Mouse (Mus musculus): ENCODE measurements around the gene Clrn2. TPM values are rescaled to one million over a fixed set of nuclear protein-coding genes. Genes with fewer than 3 reads are reported as not detected.
"Not testable (repeated sequence)": the region's sequence is repeated elsewhere in the genome, so short reads cannot be mapped to it uniquely, and the experiment has no call there.

Clrn2 gene
- polyA plus RNA-seq (2014; fragmentation: Nextera tagmentation; extraction: Ambion mirVana) = not detected in 2 replicates

DNA sequence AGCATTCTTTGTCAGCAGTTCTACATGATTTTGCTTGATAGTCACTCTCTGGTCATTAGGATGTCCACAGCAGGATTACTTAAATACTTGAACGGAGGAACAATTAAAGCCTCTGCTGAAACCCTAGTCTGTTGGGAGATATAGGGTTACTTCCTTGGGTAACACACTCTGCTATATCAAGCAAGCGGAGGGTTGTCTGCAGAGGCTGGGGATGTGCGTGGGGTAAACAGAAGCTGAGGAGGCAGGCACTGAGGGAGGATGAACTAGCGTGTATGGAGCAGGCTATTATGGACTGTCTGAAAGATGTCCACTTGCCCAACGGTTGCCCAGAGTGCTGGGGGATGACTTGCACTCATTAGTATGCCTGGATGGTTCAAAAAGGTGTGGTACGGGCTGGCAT is at the start of gene Clrn2:
Gene Clrn2 (plus strand): TSS at position 301 of the 400 bp plus-strand sequence.
- no peak within 1 kb of the TSS for H3K4me3 ChIP-seq (ENCODE audit: low read depth, low read length)
- ATAC-seq (replicated peaks; ENCODE audit: insufficient number of reproducible peaks, low FRiP score, low TSS enrichment) = no peak
- 71% methylated on average over 6 of the region's 6 CpGs for WGBS (ENCODE audit: insufficient replicate concordance)
- H3K4me2 ChIP-seq = no peak within 1 kb of the TSS
- no peaks in the 10 kb centered on the region for H3K36me3 ChIP-seq (ENCODE audit: control insufficient read depth, insufficient read depth, low read length)
- no peaks in the 10 kb centered on the region for H3K9me3 ChIP-seq (replicated peaks; ENCODE audit: control insufficient read depth, low read length)
- no peak within 1 kb of the TSS for H3K27ac ChIP-seq (ENCODE audit: low read depth, low read length)
- no peaks in the 10 kb centered on the region for H3K27me3 ChIP-seq (ENCODE audit: control insufficient read depth, insufficient read depth, low read length)
- H3K4me1 ChIP-seq (ENCODE audit: control insufficient read depth, insufficient read depth, low read length) = peaks cover 8% of the 10 kb centered on the region
- H3K9ac ChIP-seq (ENCODE audit: low read depth, low read length) = no peak within 1 kb of the TSS

DNA sequence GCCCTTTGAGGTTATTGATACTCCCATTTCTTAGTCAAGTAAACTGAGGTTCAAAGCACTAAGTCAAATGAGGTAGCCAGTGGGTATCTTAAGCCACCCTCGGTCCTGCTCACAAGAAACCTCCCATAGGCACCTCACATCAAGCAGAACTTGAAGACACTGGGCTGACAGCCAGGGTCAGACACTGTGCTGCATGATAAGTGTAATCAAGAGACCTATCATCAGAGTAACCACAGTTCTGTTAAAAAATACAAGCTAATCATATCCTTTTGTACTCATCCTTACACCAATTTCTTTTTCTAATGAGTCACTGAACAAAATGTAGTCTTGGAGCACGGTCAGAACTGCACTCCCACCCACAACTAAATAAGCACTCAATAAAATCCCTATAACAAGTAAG is 47.4 kb upstream of the Clrn2 start:
- H3K27me3 ChIP-seq (ENCODE audit: control insufficient read depth, insufficient read depth, low read length) = no peaks in the 10 kb centered on the region
- ATAC-seq (replicated peaks; ENCODE audit: insufficient number of reproducible peaks, low FRiP score, low TSS enrichment) = no peak
- no peaks in the 10 kb centered on the region for H3K4me1 ChIP-seq (ENCODE audit: control insufficient read depth, insufficient read depth, low read length)
- no peaks in the 10 kb centered on the region for H3K9me3 ChIP-seq (replicated peaks; ENCODE audit: control insufficient read depth, low read length)
- no peak overlapping the region for H3K4me2 ChIP-seq
- no peak overlapping the region for H3K27ac ChIP-seq (ENCODE audit: low read depth, low read length)
- no peak overlapping the region for H3K9ac ChIP-seq (ENCODE audit: low read depth, low read length)
- no peaks in the 10 kb centered on the region for H3K36me3 ChIP-seq (ENCODE audit: control insufficient read depth, insufficient read depth, low read length)
- WGBS (ENCODE audit: insufficient replicate concordance) = 56% methylated on average over 2 of the region's 2 CpGs
- no peak overlapping the region for H3K4me3 ChIP-seq (ENCODE audit: low read depth, low read length)

DNA sequence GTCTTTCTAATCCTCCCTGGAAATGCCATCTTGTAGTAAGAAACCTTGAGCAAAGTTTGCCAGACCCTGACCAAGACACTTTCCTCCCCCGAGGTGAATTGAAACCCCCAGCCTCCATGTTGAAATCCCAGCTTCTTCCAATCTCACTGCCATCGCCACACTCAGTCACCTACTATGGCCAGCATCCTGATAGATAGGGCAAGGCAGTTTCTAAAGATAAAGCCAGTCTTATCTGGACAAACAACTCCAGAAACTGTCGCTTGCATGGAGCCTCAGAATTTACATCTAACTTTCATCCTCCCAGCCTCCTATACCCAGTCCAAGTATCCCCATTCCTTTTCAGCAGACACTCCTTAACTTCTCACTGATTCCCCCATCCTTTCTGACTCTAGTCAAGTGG is 37.1 kb upstream of the Clrn2 start:
- WGBS (ENCODE audit: insufficient replicate concordance) = 78% methylated on average over 3 of the region's 3 CpGs
- Histone ChIP-seq H3K4me1 (ENCODE audit: control insufficient read depth, insufficient read depth, low read length) (no peaks in the 10 kb centered on the region), H3K27me3 (ENCODE audit: control insufficient read depth, insufficient read depth, low read length) (no peaks in the 10 kb centered on the region), H3K4me2 (no peak overlapping the region), H3K36me3 (ENCODE audit: control insufficient read depth, insufficient read depth, low read length) (no peaks in the 10 kb centered on the region), H3K27ac (ENCODE audit: low read depth, low read length) (no peak overlapping the region), H3K4me3 (ENCODE audit: low read depth, low read length) (no peak overlapping the region), H3K9ac (ENCODE audit: low read depth, low read length) (no peak overlapping the region), H3K9me3 (replicated peaks; ENCODE audit: control insufficient read depth, low read length) (no peaks in the 10 kb centered on the region)
- no peak for ATAC-seq (replicated peaks; ENCODE audit: insufficient number of reproducible peaks, low FRiP score, low TSS enrichment)

DNA sequence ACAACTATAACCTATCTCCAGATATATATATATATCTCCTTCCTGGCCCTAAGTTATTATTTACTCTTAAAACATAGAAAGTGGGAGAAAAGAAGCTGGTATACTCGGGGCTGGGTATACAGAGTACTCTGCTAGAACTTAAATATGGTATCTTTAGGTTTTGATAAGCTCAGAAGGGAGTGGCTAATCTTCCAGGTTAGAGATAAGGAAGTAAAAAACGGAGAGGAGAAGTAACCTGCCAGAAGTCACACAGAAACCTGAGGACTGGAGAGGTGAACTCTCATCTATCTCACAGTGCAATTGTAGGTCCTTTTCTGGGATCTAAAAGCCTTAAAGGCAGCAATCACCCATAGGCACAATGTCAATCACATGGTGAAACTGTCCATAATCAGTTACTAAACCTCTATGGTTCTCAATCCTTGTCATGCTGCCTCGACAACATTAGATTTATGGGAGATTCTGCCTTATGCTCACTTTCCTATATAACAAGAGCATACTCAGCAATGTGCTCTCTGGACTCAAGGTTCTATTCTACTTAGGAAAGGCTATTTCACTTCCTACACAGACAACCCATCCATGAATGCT is 35.6 kb upstream of the Clrn2 start:
- 56% methylated on average over 3 of the region's 3 CpGs for WGBS (ENCODE audit: insufficient replicate concordance)
- Histone ChIP-seq H3K4me3 (ENCODE audit: low read depth, low read length) (no peak overlapping the region), H3K4me1 (ENCODE audit: control insufficient read depth, insufficient read depth, low read length) (no peaks in the 10 kb centered on the region), H3K27ac (ENCODE audit: low read depth, low read length) (no peak overlapping the region), H3K27me3 (ENCODE audit: control insufficient read depth, insufficient read depth, low read length) (no peaks in the 10 kb centered on the region), H3K36me3 (ENCODE audit: control insufficient read depth, insufficient read depth, low read length) (no peaks in the 10 kb centered on the region), H3K9me3 (replicated peaks; ENCODE audit: control insufficient read depth, low read length) (no peaks in the 10 kb centered on the region), H3K4me2 (no peak overlapping the region), H3K9ac (ENCODE audit: low read depth, low read length) (no peak overlapping the region)
- no peak for ATAC-seq (replicated peaks; ENCODE audit: insufficient number of reproducible peaks, low FRiP score, low TSS enrichment)

DNA sequence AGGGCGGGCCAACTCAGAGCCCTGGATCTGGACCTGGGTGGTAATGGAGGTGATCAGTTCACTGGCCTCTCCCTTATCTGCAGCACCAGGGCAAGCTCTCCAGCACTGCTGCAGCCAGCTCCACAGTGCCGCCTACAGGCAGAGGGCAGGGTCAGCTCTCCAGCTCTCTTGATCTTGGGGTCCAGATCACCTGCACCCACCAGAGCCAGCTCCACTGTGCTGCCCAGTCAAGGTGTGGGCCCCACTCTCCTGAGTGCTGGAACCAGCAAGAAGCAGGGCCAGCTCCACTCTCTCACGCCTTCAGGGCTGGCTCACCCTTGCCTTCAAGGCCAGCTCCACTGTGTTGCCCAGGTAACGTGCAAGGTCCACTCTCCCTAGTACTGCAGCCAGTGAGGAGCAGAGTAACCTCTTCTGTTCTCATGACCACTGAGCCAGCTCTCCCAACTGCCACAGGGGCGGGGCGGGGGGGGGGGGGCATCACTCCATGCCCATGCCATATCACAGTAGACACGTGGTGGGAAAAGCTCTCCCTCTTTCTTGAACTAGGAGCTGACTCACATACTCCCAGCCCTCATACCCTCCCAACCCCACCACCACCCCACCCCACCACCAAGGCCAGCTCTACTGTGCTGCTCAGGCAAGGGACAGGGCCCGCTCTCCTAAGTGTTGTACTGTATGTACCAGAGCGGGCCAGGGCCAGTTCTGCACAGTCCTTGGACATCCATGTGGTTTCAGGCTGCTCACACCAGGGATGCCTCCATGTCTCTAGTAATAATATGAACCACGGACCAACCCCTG is 33.5 kb upstream of the Clrn2 start:
- Histone ChIP-seq H3K9ac (ENCODE audit: low read depth, low read length) (no peak overlapping the region), H3K27me3 (ENCODE audit: control insufficient read depth, insufficient read depth, low read length) (no peaks in the 10 kb centered on the region), H3K9me3 (replicated peaks; ENCODE audit: control insufficient read depth, low read length) (no peaks in the 10 kb centered on the region), H3K27ac (ENCODE audit: low read depth, low read length) (no peak overlapping the region), H3K4me3 (ENCODE audit: low read depth, low read length) (no peak overlapping the region), H3K4me2 (no peak overlapping the region), H3K36me3 (ENCODE audit: control insufficient read depth, insufficient read depth, low read length) (no peaks in the 10 kb centered on the region), H3K4me1 (ENCODE audit: control insufficient read depth, insufficient read depth, low read length) (no peaks in the 10 kb centered on the region)
- 71% methylated on average over 10 of the region's 10 CpGs for WGBS (ENCODE audit: insufficient replicate concordance)
- no peak for ATAC-seq (replicated peaks; ENCODE audit: insufficient number of reproducible peaks, low FRiP score, low TSS enrichment)

DNA sequence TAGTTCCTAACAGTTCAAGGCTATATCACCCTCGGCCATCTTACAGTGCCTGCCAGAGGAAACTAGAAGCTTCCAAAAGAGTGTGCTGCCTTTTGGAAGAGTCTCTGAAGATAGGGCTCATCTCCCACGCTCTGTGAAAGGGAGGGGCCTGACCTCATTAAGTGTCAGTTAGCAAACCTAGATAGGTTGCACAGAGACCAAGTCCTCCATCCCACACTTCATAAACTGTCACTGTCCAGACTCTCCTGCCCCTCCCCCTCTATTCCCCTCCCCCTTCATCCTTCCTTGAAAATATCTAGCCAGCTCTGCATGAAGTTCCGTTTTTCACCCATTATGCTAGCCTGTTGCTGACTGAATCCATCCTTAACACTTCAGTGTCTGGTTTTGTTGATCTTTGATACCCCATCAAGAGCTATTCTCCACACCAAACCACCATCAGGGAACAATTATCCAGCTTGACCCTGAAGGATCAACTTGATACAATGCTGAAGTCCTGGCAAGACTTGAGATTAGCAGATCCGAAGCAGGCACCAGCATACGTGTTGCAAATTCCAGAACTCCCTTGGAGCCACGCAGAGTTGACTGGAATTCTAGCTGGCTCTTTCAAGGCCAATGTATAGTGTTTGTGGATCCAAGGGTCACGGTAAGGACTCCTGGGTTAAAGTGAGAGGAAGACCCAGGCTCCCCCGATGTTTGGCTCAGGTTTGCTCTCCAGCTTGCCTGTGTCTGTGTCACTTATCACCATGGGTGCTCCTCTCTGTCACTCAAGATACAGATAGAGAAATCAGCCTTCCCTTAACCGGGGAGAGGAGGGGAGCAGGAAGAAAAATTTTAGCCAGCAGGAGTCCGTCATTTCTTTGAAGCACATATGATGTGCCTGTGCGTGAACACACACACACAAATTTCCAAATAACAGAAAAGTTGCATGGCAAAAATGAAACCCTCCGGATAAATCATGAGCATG is 31.4 kb upstream of the Clrn2 start:
- Histone ChIP-seq H3K4me1 (ENCODE audit: control insufficient read depth, insufficient read depth, low read length) (no peaks in the 10 kb centered on the region), H3K4me3 (ENCODE audit: low read depth, low read length) (no peak overlapping the region), H3K36me3 (ENCODE audit: control insufficient read depth, insufficient read depth, low read length) (no peaks in the 10 kb centered on the region), H3K9ac (ENCODE audit: low read depth, low read length) (no peak overlapping the region), H3K27me3 (ENCODE audit: control insufficient read depth, insufficient read depth, low read length) (no peaks in the 10 kb centered on the region), H3K9me3 (replicated peaks; ENCODE audit: control insufficient read depth, low read length) (no peaks in the 10 kb centered on the region), H3K27ac (ENCODE audit: low read depth, low read length) (no peak overlapping the region), H3K4me2 (no peak overlapping the region)
- WGBS (ENCODE audit: insufficient replicate concordance) = 44% methylated on average over 12 of the region's 12 CpGs
- ATAC-seq (replicated peaks; ENCODE audit: insufficient number of reproducible peaks, low FRiP score, low TSS enrichment) = no peak

DNA sequence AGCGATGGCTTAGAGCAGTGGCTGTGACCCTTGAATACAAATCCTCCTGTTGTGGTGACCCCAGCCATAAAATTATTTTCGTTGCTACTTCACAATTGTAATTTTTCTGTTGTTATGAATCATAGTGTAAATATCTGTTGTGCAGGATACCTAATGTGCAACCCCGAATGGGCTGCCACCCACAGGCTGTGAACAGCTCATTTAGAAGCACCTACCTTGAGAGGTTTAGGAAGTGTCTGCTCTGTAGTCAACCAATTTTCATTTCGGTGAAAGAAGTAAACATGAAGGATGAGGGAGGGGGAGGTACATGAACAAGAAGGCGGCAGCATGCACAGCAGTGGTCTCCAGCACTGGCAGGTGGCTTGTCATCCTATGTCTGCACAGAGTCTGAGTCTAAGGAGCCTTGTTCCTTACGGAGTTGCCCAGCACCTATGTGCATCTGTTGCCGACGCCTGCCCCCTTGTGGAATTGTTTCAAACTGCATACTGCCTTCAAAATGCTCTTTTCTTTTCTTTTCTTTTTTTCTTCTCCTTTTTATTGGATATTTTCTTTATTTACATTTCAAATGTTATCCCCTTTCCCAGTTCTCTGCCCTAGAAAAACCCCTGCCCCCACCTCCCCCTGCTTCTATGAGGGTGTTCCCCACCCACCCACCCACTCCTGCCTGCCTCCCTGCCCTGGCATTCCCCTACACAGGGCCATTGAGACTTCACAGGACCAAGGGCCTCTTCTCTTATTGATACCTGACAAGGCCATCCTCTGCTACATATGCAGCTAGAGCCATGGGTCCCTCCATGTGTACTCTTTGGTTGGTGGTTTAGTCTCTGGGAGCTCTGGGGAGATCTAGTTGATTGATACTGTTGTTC is 29.3 kb upstream of the Clrn2 start:
- H3K27me3 ChIP-seq (ENCODE audit: control insufficient read depth, insufficient read depth, low read length) = no peaks in the 10 kb centered on the region
- no peak for ATAC-seq (replicated peaks; ENCODE audit: insufficient number of reproducible peaks, low FRiP score, low TSS enrichment)
- H3K4me3 ChIP-seq (ENCODE audit: low read depth, low read length) = no peak overlapping the region
- H3K27ac ChIP-seq (ENCODE audit: low read depth, low read length) = no peak overlapping the region
- no peak overlapping the region for H3K4me2 ChIP-seq
- H3K4me1 ChIP-seq (ENCODE audit: control insufficient read depth, insufficient read depth, low read length) = no peaks in the 10 kb centered on the region
- no peak overlapping the region for H3K9ac ChIP-seq (ENCODE audit: low read depth, low read length)
- H3K9me3 ChIP-seq (replicated peaks; ENCODE audit: control insufficient read depth, low read length) = no peaks in the 10 kb centered on the region
- WGBS (ENCODE audit: insufficient replicate concordance) = 43% methylated on average over 8 of the region's 8 CpGs
- no peaks in the 10 kb centered on the region for H3K36me3 ChIP-seq (ENCODE audit: control insufficient read depth, insufficient read depth, low read length)

DNA sequence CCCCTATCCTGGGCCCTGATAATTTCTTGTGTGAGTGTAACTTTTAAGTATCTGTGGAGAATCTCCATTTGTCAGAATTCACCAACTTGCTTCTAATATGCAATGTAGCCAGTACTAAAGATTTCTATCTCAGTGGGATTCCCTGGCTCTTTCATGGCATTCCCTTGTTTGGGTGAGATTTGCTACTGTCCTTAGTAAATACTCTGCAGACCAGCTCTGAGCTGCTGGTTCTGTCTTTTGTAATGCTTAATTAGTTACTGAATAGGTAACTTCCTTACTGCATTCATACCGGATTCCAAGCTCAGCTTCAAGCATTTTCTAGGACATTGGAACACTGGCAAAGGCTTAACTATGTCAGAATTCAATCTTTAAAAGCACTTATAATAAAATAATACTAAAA is 27.8 kb upstream of the Clrn2 start:
- WGBS (ENCODE audit: insufficient replicate concordance) = 62% methylated on average over 1 of the region's 1 CpGs
- not testable (repeated sequence) for H3K9me3 ChIP-seq (replicated peaks; ENCODE audit: control insufficient read depth, low read length); H3K27me3 ChIP-seq (ENCODE audit: control insufficient read depth, insufficient read depth, low read length); H3K4me2 ChIP-seq; H3K36me3 ChIP-seq (ENCODE audit: control insufficient read depth, insufficient read depth, low read length); H3K4me1 ChIP-seq (ENCODE audit: control insufficient read depth, insufficient read depth, low read length); H3K27ac ChIP-seq (ENCODE audit: low read depth, low read length); H3K4me3 ChIP-seq (ENCODE audit: low read depth, low read length); ATAC-seq (replicated peaks; ENCODE audit: insufficient number of reproducible peaks, low FRiP score, low TSS enrichment); H3K9ac ChIP-seq (ENCODE audit: low read depth, low read length)

All from heart, embryonic 11.5 days (tissue).